Mouse (Mus musculus) adipose tissue, adult 10 weeks (tissue): ENCODE measurements around the gene Gm43517. TPM values are rescaled to one million over a fixed set of nuclear protein-coding genes. Genes with fewer than 3 reads are reported as not detected.

Source experiments
- polyA plus RNA-seq: library from polyadenylated mRNA; stranded (reverse); fragments of 350-450 nt; fragmentation: Illumina TruSeq; extraction: RNeasy Lipid Tissue Mini Kit (QIAGEN cat#74804); gene quantifications from one replicate; pipeline ENCODE4 v1.2.3, GENCODE M21; 2014; ENCODE audit warnings: low read depth, low replicate concordance

Gene Gm43517
- not detected for polyA plus RNA-seq

DNA sequence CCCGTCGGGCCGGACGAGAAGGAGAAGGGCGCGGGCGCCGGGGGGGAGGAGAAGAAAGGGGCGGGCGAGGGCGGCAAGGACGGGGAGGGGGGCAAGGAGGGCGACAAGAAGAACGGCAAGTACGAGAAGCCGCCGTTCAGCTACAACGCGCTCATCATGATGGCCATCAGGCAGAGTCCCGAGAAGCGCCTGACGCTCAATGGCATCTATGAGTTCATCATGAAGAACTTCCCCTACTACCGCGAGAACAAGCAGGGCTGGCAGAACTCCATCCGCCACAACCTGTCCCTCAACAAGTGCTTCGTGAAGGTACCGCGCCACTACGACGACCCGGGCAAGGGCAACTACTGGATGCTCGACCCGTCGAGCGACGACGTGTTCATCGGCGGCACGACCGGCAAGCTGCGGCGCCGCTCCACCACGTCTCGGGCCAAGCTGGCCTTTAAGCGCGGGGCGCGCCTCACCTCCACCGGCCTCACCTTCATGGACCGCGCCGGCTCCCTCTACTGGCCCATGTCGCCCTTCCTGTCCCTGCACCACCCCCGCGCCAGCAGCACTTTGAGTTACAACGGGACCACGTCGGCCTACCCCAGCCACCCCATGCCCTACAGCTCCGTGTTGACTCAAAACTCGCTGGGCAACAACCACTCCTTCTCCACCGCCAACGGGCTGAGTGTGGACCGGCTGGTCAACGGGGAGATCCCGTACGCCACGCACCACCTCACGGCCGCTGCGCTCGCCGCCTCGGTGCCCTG, at the start of gene Gm43517:
TSS of gene Gm43517 (plus strand) at position 299 of the 755 bp plus-strand sequence.

DNA sequence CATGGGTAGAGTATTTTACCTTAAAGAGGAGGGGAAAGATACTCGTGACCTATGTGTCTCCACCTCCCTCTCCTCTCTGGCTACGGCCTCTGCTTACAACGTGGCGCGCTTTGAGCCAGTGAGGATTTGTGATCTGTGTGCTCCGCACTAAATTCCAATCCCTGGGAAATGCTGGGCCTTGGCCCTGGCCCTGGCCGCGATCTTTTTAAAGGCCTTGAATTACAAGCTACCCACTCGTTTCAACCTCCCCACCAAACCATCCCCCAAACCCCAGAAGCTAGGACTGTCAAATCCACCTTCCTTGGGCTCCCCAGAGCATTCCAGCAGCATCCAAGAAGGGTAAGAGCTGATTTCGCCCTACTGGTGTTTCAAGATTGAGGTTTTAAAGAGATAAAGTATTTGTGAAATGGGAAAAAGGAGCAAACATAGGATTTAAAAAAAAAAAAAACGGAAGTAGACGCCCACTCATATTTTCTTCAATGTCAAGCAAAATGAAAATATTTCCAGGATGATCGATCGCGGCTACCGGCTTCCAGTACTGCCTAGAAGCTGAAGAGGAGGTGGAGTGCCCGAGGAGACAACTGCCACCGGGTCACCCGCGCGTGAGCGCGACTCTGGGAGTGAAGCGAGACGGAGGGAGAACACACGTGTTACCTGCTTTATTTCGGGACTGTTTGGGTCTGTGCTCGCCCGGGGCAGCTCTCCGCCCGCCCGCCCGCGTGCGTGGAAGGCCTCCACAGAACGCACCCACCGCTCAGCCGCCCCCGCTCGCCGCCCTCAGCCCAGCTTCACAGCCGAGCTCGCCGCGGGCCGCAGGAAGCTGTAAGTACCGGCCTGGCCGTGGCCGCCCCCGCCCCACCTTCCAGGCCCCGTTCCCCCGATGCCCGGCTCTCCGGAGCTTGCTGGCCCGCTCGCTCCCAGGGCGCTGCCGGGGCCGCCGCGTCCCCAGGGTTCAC, 2.1 kb upstream of the Gm43517 start, which contains the start of gene Foxg1:
TSS of gene Foxg1 (plus strand) at position 96 of the 956 bp plus-strand sequence.

Other genes starting within 250 kb of the Gm43517 start
- gene Foxg1, start 2.5 kb upstream of the Gm43517 start, polyA plus RNA-seq, result not detected